Mouse (Mus musculus): ENCODE results near the gene She.
A peak's percentile ranks its signal among the peaks of the same experiment; 100 is the strongest.
"Not testable (repeated sequence)": the region's sequence is repeated elsewhere in the genome, so short reads cannot be mapped to it uniquely, and the experiment has no call there.

She gene

GRCm38 (mm10) chr3:89830815-89831591, at the start of gene She:
TSS of gene She (plus strand) at chr3:89831370.
- DNase-seq: no peak

GRCm38 (mm10) chr3:89781640-89782039, 49.5 kb upstream of the She start:
- no peak for DNase-seq

- peak; percentile 47 to 63 for DNase-seq
Observed at GRCm38 (mm10) chr3:89784991-89785753, 46.0 kb upstream of the She start.

GRCm38 (mm10) chr3:89786275-89786674, 44.9 kb upstream of the She start:
- no peak for DNase-seq

- no peak for DNase-seq
Observed at GRCm38 (mm10) chr3:89788680-89789352, 42.4 kb upstream of the She start.

- DNase-seq: no peak
Observed at GRCm38 (mm10) chr3:89794616-89795015, 36.6 kb upstream of the She start.

- no peak for DNase-seq
Observed at GRCm38 (mm10) chr3:89795746-89796145, 35.4 kb upstream of the She start.

GRCm38 (mm10) chr3:89796358-89796757, 34.8 kb upstream of the She start:
- DNase-seq: no peak

GRCm38 (mm10) chr3:89798518-89798917, 32.7 kb upstream of the She start:
- DNase-seq: no peak

GRCm38 (mm10) chr3:89799476-89799875, 31.7 kb upstream of the She start:
- no peak for DNase-seq

GRCm38 (mm10) chr3:89800078-89800477, 31.1 kb upstream of the She start:
- DNase-seq: not testable (repeated sequence)

GRCm38 (mm10) chr3:89800774-89801506, 30.2 kb upstream of the She start:
- DNase-seq: no peak

GRCm38 (mm10) chr3:89801507-89801847, 29.7 kb upstream of the She start:
- DNase-seq: peak in 1 of 2 experiments; percentile 14

- no peak for DNase-seq
Observed at GRCm38 (mm10) chr3:89802876-89803275, 28.3 kb upstream of the She start.

GRCm38 (mm10) chr3:89805179-89805578, 26.0 kb upstream of the She start:
- no peak for DNase-seq

GRCm38 (mm10) chr3:89806751-89807150, 24.4 kb upstream of the She start:
- DNase-seq: no peak

- no peak for DNase-seq
Observed at GRCm38 (mm10) chr3:89807171-89807570, 24.0 kb upstream of the She start.

GRCm38 (mm10) chr3:89807881-89808280, 23.3 kb upstream of the She start:
- DNase-seq: no peak

- DNase-seq: no peak
Observed at GRCm38 (mm10) chr3:89808638-89809037, 22.5 kb upstream of the She start.

GRCm38 (mm10) chr3:89810841-89811240, 20.3 kb upstream of the She start:
- DNase-seq: no peak

GRCm38 (mm10) chr3:89812166-89812565, 19.0 kb upstream of the She start:
- DNase-seq: no peak

- no peak for DNase-seq
Observed at GRCm38 (mm10) chr3:89814051-89814450, 17.1 kb upstream of the She start.

- peak; percentile 11 to 55 for DNase-seq
Observed at GRCm38 (mm10) chr3:89817056-89817455, 14.1 kb upstream of the She start.
